Comparison of ENCODE assay signal across 20 mouse cellular contexts in genomic region chr13:75908187-75908586, GRCm38 (mm10). TPM values are rescaled to one million over a fixed set of nuclear protein-coding genes. Genes with fewer than 3 reads are reported as not detected.
DNase-seq lines count a peak whose midpoint lies in the region; ATAC-seq and TF ChIP-seq lines count a peak whose summit lies in the region.
"Had no signal": no experiment of that assay in that cellular context is flagged by ENCODE, and none has a peak within 500 bp of the region (broad histone marks: within the 10 kb centered on the region; RNA-seq: fewer than 3 reads in every experiment).

No protein-coding gene starts in this region.

- H3K27me3 ChIP-seq in hindbrain, embryonic 15.5 days, result no peaks in the 10 kb centered on the region
- H3K27me3 ChIP-seq in hindbrain, embryonic 11.5 days (ENCODE audit: control insufficient read depth, insufficient read depth, low read length), result no peaks in the 10 kb centered on the region
- no peaks in the 10 kb centered on the region for H3K27me3 ChIP-seq in liver, postnatal 0 days (ENCODE audit: insufficient read depth, low read length)
- no peaks in the 10 kb centered on the region for H3K27me3 ChIP-seq in intestine, embryonic 16.5 days (replicated peaks; ENCODE audit: control insufficient read depth, insufficient read depth, low read length)
- H3K27me3 ChIP-seq: embryonic facial prominence, embryonic 15.5 days; lung, embryonic 15.5 days had no signal

- H3K27ac ChIP-seq in hindbrain, embryonic 15.5 days (replicated peaks), result no peak overlapping the region
- no peak overlapping the region for H3K27ac ChIP-seq in hindbrain, embryonic 11.5 days (ENCODE audit: low read depth, low read length)
- peak overlapping the region; percentile 73 for H3K27ac ChIP-seq in liver, postnatal 0 days (ENCODE audit: low read depth)
- 0 out of 2 replicates have a peak overlapping the region, but pooled peaks have one; percentile 14 for H3K27ac ChIP-seq in intestine, embryonic 16.5 days (ENCODE audit: low read length)
- H3K27ac ChIP-seq: embryonic facial prominence, embryonic 15.5 days; forebrain, embryonic 10.5 days; hindbrain, postnatal 0 days; lung, embryonic 15.5 days had no signal

- no peak overlapping the region for H3K4me2 ChIP-seq in hindbrain, embryonic 15.5 days
- H3K4me2 ChIP-seq in hindbrain, embryonic 11.5 days (replicated peaks; ENCODE audit: low read depth, low read length), result no peak overlapping the region
- no peak overlapping the region for H3K4me2 ChIP-seq in liver, postnatal 0 days (ENCODE audit: low read depth, low read length)
- H3K4me2 ChIP-seq in intestine, embryonic 16.5 days (ENCODE audit: low read depth, low read length), result no peak overlapping the region
- H3K4me2 ChIP-seq: embryonic facial prominence, embryonic 15.5 days; lung, embryonic 15.5 days had no signal

- TF ChIP-seq CTCF in liver, postnatal 0 days (IDR thresholded peaks at IDR 0.05; ENCODE audit: low read depth), result no peak

- peaks cover 3% of the 10 kb centered on the region; the same call in 1 of the 2 replicates for H3K36me3 ChIP-seq in hindbrain, embryonic 15.5 days
- H3K36me3 ChIP-seq in hindbrain, embryonic 11.5 days (ENCODE audit: control insufficient read depth, insufficient read depth, low read length), result no peaks in the 10 kb centered on the region
- H3K36me3 ChIP-seq in liver, postnatal 0 days (replicated peaks; ENCODE audit: insufficient read depth, low read length), result peaks cover 4% of the 10 kb centered on the region; the same call in 1 of the 2 replicates
- H3K36me3 ChIP-seq in intestine, embryonic 16.5 days (ENCODE audit: control insufficient read depth, insufficient read depth, low read length), result no peaks in the 10 kb centered on the region

- no peak for TF ChIP-seq EP300 in liver, postnatal 0 days (IDR thresholded peaks at IDR 0.05; ENCODE audit: low read depth)

- ATAC-seq in hindbrain, embryonic 15.5 days (ENCODE audit: low FRiP score, low read depth), result 0 out of 2 replicates have a peak, but pooled peaks have one; percentile 19
- no peak; the same call in 1 of the 2 replicates for ATAC-seq in hindbrain, embryonic 11.5 days (ENCODE audit: low FRiP score)
- no peak for ATAC-seq in liver, postnatal 0 days
- ATAC-seq in intestine, embryonic 16.5 days, result peak; percentile 69
- ATAC-seq in megakaryocyte-erythroid progenitor cell, adult 5-6 weeks (replicated peaks; ENCODE audit: low FRiP score, low TSS enrichment, poor library complexity, severe bottlenecking), result 0 out of 2 replicates have a peak, but pooled peaks have one; percentile 44
- ATAC-seq: hindbrain, postnatal 0 days had no signal

- H3K4me3 ChIP-seq in hindbrain, embryonic 15.5 days, result no peak overlapping the region
- H3K4me3 ChIP-seq in hindbrain, embryonic 11.5 days (ENCODE audit: low read depth, low read length), result no peak overlapping the region
- no peak overlapping the region for H3K4me3 ChIP-seq in liver, postnatal 0 days (ENCODE audit: low read depth, low read length)
- H3K4me3 ChIP-seq in intestine, embryonic 16.5 days (ENCODE audit: low read length), result no peak overlapping the region
- H3K4me3 ChIP-seq: embryonic facial prominence, embryonic 15.5 days; forebrain, embryonic 10.5 days; lung, embryonic 15.5 days had no signal

- no peak for DNase-seq in hindbrain, embryonic 11.5 days (ENCODE audit: low spot score)
- DNase-seq in liver, postnatal 0 days, result no peak
- no peak for DNase-seq in liver
- DNase-seq in spleen, postnatal 4 days (ENCODE audit: low spot score in 2 of 2), result no peak
- DNase-seq: adrenal gland, postnatal 25 days; cerebellum, adult 18-20 months; cerebellum, postnatal 36 days; gastrocnemius, postnatal 10 days; layer of hippocampus, adult 9-11 months; spleen, adult 18-20 months; thymus, postnatal 14 days had no signal

- H3K4me1 ChIP-seq in hindbrain, embryonic 15.5 days (replicated peaks), result no peaks in the 10 kb centered on the region
- H3K4me1 ChIP-seq in hindbrain, embryonic 11.5 days (replicated peaks; ENCODE audit: control insufficient read depth, insufficient read depth, low read length), result no peaks in the 10 kb centered on the region
- H3K4me1 ChIP-seq in liver, postnatal 0 days (ENCODE audit: insufficient read depth), result peaks cover 14% of the 10 kb centered on the region
- H3K4me1 ChIP-seq in intestine, embryonic 16.5 days (ENCODE audit: control insufficient read depth, insufficient read depth, low read length), result peaks cover 10% of the 10 kb centered on the region; the same call in 1 of the 2 replicates
- H3K4me1 ChIP-seq: embryonic facial prominence, embryonic 15.5 days; lung, embryonic 15.5 days had no signal

- 87% methylated on average over 2 of the region's 2 CpGs for WGBS in hindbrain, embryonic 15.5 days
- 72% methylated on average over 2 of the region's 2 CpGs for WGBS in hindbrain, embryonic 11.5 days
- 59% methylated on average over 2 of the region's 2 CpGs for WGBS in liver, postnatal 0 days (ENCODE audit: insufficient replicate concordance)
- 76% methylated on average over 2 of the region's 2 CpGs for WGBS in intestine, embryonic 16.5 days

- no peaks in the 10 kb centered on the region for H3K9me3 ChIP-seq in hindbrain, embryonic 15.5 days
- H3K9me3 ChIP-seq in hindbrain, embryonic 11.5 days (ENCODE audit: control insufficient read depth, low read length), result no peaks in the 10 kb centered on the region
- H3K9me3 ChIP-seq in liver, postnatal 0 days (ENCODE audit: low read length), result no peaks in the 10 kb centered on the region
- H3K9me3 ChIP-seq in intestine, embryonic 16.5 days (ENCODE audit: control insufficient read depth, low read length), result no peaks in the 10 kb centered on the region
- H3K9me3 ChIP-seq: embryonic facial prominence, embryonic 15.5 days; forebrain, embryonic 10.5 days; lung, embryonic 15.5 days had no signal

- H3K9ac ChIP-seq in hindbrain, embryonic 15.5 days, result no peak overlapping the region
- no peak overlapping the region for H3K9ac ChIP-seq in hindbrain, embryonic 11.5 days (ENCODE audit: low read depth, low read length)
- no peak overlapping the region for H3K9ac ChIP-seq in liver, postnatal 0 days (replicated peaks)
- H3K9ac ChIP-seq in intestine, embryonic 16.5 days (ENCODE audit: low read depth, low read length), result no peak overlapping the region
- H3K9ac ChIP-seq: embryonic facial prominence, embryonic 15.5 days; lung, embryonic 15.5 days had no signal

RNA-seq across cellular contexts. Expression of gene Rhobtb3, which starts 35.5 kb away (rescaled TPM):
- polyA plus RNA-seq in hindbrain, embryonic 15.5 days (2015; fragmentation: Nextera tagmentation; extraction: Ambion mirVana), result 21.0 and 22.0 TPM in 2 replicates
- polyA plus RNA-seq in hindbrain, embryonic 11.5 days (2014; fragmentation: Nextera tagmentation; extraction: Ambion mirVana), result 55.2 and 64.5 TPM in 2 replicates
- polyA plus RNA-seq in liver, postnatal 0 days (2015; fragmentation: Nextera tagmentation; extraction: Ambion mirVana), result 2.4 and 2.7 TPM in 2 replicates
- 12.3 and 19.4 TPM in 2 replicates for polyA plus RNA-seq in intestine, embryonic 16.5 days (2015; fragmentation: Nextera tagmentation; extraction: Ambion mirVana)
- 5.3 and 5.4 TPM in 2 replicates for total RNA-seq in megakaryocyte-erythroid progenitor cell, adult 5-6 weeks (2014; fragmentation: Nextera tagmentation)
- total RNA-seq in megakaryocyte-erythroid progenitor cell, adult 5-6 weeks (2017), result 4.3 and 16.0 TPM in 2 replicates

RNA-seq across cellular contexts. Expression of gene Spata9, which starts 58.8 kb away (rescaled TPM):
- polyA plus RNA-seq in hindbrain, embryonic 15.5 days (2015; fragmentation: Nextera tagmentation; extraction: Ambion mirVana), result 2.2 and 2.6 TPM in 2 replicates
- polyA plus RNA-seq in hindbrain, embryonic 11.5 days (2014; fragmentation: Nextera tagmentation; extraction: Ambion mirVana), result 0.97 and 1.0 TPM in 2 replicates
- polyA plus RNA-seq in liver, postnatal 0 days (2015; fragmentation: Nextera tagmentation; extraction: Ambion mirVana), result 0.11 and 0.13 TPM in 2 replicates
- polyA plus RNA-seq in intestine, embryonic 16.5 days (2015; fragmentation: Nextera tagmentation; extraction: Ambion mirVana), result 0.22 and 0.48 TPM in 2 replicates
- 0.98 TPM in 1 of 2 replicates, not detected in the other for total RNA-seq in megakaryocyte-erythroid progenitor cell, adult 5-6 weeks (2014; fragmentation: Nextera tagmentation)
- not detected in 2 replicates for total RNA-seq in megakaryocyte-erythroid progenitor cell, adult 5-6 weeks (2017)
- total RNA-seq: adrenal gland, postnatal 25 days; ES-E14; gastrocnemius, postnatal 10 days; heart, adult 8-10 months had no signal

Comparison
In these comparisons a context has a peak if more than half of its experiments do, and no peak if none do; other contexts are left out.
1. ATAC-seq: peak in hindbrain, embryonic 15.5 days (single experiment), intestine, embryonic 16.5 days (single experiment) and megakaryocyte-erythroid progenitor cell, adult 5-6 weeks (single experiment); none in hindbrain, embryonic 11.5 days (single experiment) and liver, postnatal 0 days (single experiment).
2. H3K27ac ChIP-seq: peak in liver, postnatal 0 days (single experiment) and intestine, embryonic 16.5 days (single experiment); none in hindbrain, embryonic 15.5 days (single experiment) and hindbrain, embryonic 11.5 days (single experiment).